Mouse (Mus musculus): Measurements from ENCODE around the gene St5. TPM values are rescaled to one million over a fixed set of nuclear protein-coding genes. Genes with fewer than 3 reads are reported as not detected.

Gene St5
- polyA plus RNA-seq, 1 experiment, result 28.6 TPM

DNA sequence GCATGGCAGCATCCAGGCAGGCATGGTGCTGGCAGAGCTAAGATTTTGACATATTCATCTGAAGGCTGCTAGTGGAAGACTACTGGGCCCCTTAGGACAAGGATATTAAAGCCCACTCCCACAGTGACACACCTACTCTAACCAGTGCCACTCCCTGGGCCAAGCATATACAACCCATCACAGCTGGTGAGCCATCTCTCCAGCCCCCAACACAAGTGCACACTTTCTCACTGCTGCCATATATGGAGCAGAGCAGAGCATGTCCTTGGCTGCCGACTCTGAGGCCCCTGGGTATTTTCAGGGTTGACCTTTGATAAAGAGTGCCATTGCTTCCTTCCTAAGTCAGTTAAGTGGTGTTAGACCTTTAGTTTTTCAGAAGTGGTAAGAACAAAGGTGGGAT, 6.7 kb upstream of the St5 start:
- no peaks in the 10 kb centered on the region for H3K79me3 ChIP-seq (ENCODE audit: low read depth)
- no peak overlapping the region for H3ac ChIP-seq (ENCODE audit: control insufficient read depth, insufficient read length, low read depth)
- H3K36me3 ChIP-seq (ENCODE audit: control insufficient read depth, insufficient read depth), result no peaks in the 10 kb centered on the region
- TF ChIP-seq USF1 (IDR thresholded peaks at IDR 0.05; ENCODE audit: low read depth), result no peak
- TF ChIP-seq FOSL1 (IDR thresholded peaks at IDR 0.05; ENCODE audit: insufficient read depth, low read length, poor library complexity, severe bottlenecking), result no peak
- no peak for TF ChIP-seq MYOD1 (IDR thresholded peaks at IDR 0.05; ENCODE audit: control insufficient read depth, insufficient read length, low read depth)
- TF ChIP-seq CEBPB (IDR thresholded peaks at IDR 0.05; ENCODE audit: low read depth), result no peak
- no peak for TF ChIP-seq MYOG (IDR thresholded peaks at IDR 0.05; ENCODE audit: control insufficient read depth, extremely low read depth, insufficient read length)
- no peak for TF ChIP-seq MAX (IDR thresholded peaks at IDR 0.05)
- no peak for TF ChIP-seq CTCF (IDR thresholded peaks at IDR 0.05; ENCODE audit: control insufficient read depth, insufficient read depth, insufficient read length)
- no peaks in the 10 kb centered on the region for H3K79me2 ChIP-seq (ENCODE audit: control insufficient read depth, insufficient read depth)
- H3K27me3 ChIP-seq (ENCODE audit: control insufficient read depth, insufficient read depth, insufficient read length), result no peaks in the 10 kb centered on the region
- no peak overlapping the region for H3K4me3 ChIP-seq (ENCODE audit: insufficient read depth, poor library complexity, severe bottlenecking)

GRCm38 (mm10) chr7:109708961-109709382, 5.6 kb upstream of the St5 start:
- no peak overlapping the region for H3ac ChIP-seq (ENCODE audit: control insufficient read depth, insufficient read length, low read depth)
- no peaks in the 10 kb centered on the region for H3K36me3 ChIP-seq (ENCODE audit: control insufficient read depth, insufficient read depth)
- TF ChIP-seq MYOG (IDR thresholded peaks at IDR 0.05; ENCODE audit: control insufficient read depth, extremely low read depth, insufficient read length) (no peak), MYOD1 (IDR thresholded peaks at IDR 0.05; ENCODE audit: control insufficient read depth, insufficient read length, low read depth) (peak; percentile 79), CTCF (IDR thresholded peaks at IDR 0.05; ENCODE audit: control insufficient read depth, insufficient read depth, insufficient read length) (no peak), FOSL1 (IDR thresholded peaks at IDR 0.05; ENCODE audit: insufficient read depth, low read length, poor library complexity, severe bottlenecking) (no peak), MAX (IDR thresholded peaks at IDR 0.05) (no peak)
- no peak overlapping the region for H3K4me3 ChIP-seq (ENCODE audit: insufficient read depth, poor library complexity, severe bottlenecking)
- no peaks in the 10 kb centered on the region for H3K27me3 ChIP-seq (ENCODE audit: control insufficient read depth, insufficient read depth, insufficient read length)
- no peaks in the 10 kb centered on the region for H3K79me2 ChIP-seq (ENCODE audit: control insufficient read depth, insufficient read depth)
- no peaks in the 10 kb centered on the region for H3K79me3 ChIP-seq (ENCODE audit: low read depth)

- Histone ChIP-seq H3K27me3 (ENCODE audit: control insufficient read depth, insufficient read depth, insufficient read length) (no peaks in the 10 kb centered on the region), H3K79me2 (ENCODE audit: control insufficient read depth, insufficient read depth) (no peaks in the 10 kb centered on the region), H3K36me3 (ENCODE audit: control insufficient read depth, insufficient read depth) (no peaks in the 10 kb centered on the region), H3K4me3 (ENCODE audit: insufficient read depth, poor library complexity, severe bottlenecking) (no peak overlapping the region), H3K79me3 (ENCODE audit: low read depth) (no peaks in the 10 kb centered on the region), H3ac (ENCODE audit: control insufficient read depth, insufficient read length, low read depth) (no peak overlapping the region)
- TF ChIP-seq CTCF (IDR thresholded peaks at IDR 0.05; ENCODE audit: control insufficient read depth, insufficient read depth, insufficient read length) (peak; percentile 23), MYOD1 (IDR thresholded peaks at IDR 0.05; ENCODE audit: control insufficient read depth, insufficient read length, low read depth) (peak; percentile 55), USF1 (IDR thresholded peaks at IDR 0.05; ENCODE audit: low read depth) (no peak)
These were observed 3.8 kb upstream of the St5 start for GRCm38 (mm10) chr7:109707023-109707785.

- no peaks in the 10 kb centered on the region for H3K36me3 ChIP-seq (ENCODE audit: control insufficient read depth, insufficient read depth)
- no peaks in the 10 kb centered on the region for H3K79me3 ChIP-seq (ENCODE audit: low read depth)
- H3K27me3 ChIP-seq (ENCODE audit: control insufficient read depth, insufficient read depth, insufficient read length), result no peaks in the 10 kb centered on the region
- no peak overlapping the region for H3ac ChIP-seq (ENCODE audit: control insufficient read depth, insufficient read length, low read depth)
- no peaks in the 10 kb centered on the region for H3K79me2 ChIP-seq (ENCODE audit: control insufficient read depth, insufficient read depth)
- TF ChIP-seq CTCF (IDR thresholded peaks at IDR 0.05; ENCODE audit: control insufficient read depth, insufficient read depth, insufficient read length) (no peak), MAX (IDR thresholded peaks at IDR 0.05) (no peak), USF1 (IDR thresholded peaks at IDR 0.05; ENCODE audit: low read depth) (no peak), MYOD1 (IDR thresholded peaks at IDR 0.05; ENCODE audit: control insufficient read depth, insufficient read length, low read depth) (no peak), FOSL1 (IDR thresholded peaks at IDR 0.05; ENCODE audit: insufficient read depth, low read length, poor library complexity, severe bottlenecking) (no peak), MYOG (IDR thresholded peaks at IDR 0.05; ENCODE audit: control insufficient read depth, extremely low read depth, insufficient read length) (no peak), CEBPB (IDR thresholded peaks at IDR 0.05; ENCODE audit: low read depth) (no peak)
- no peak overlapping the region for H3K4me3 ChIP-seq (ENCODE audit: insufficient read depth, poor library complexity, severe bottlenecking)
These were observed 1.1 kb upstream of the St5 start for GRCm38 (mm10) chr7:109704461-109704860.

GRCm38 (mm10) chr7:109704016-109704377, 592 bp upstream of the St5 start:
- no peaks in the 10 kb centered on the region for H3K36me3 ChIP-seq (ENCODE audit: control insufficient read depth, insufficient read depth)
- no peaks in the 10 kb centered on the region for H3K27me3 ChIP-seq (ENCODE audit: control insufficient read depth, insufficient read depth, insufficient read length)
- TF ChIP-seq MYOG (IDR thresholded peaks at IDR 0.05; ENCODE audit: control insufficient read depth, extremely low read depth, insufficient read length) (no peak), MAX (IDR thresholded peaks at IDR 0.05) (no peak), CTCF (IDR thresholded peaks at IDR 0.05; ENCODE audit: control insufficient read depth, insufficient read depth, insufficient read length) (no peak), USF1 (IDR thresholded peaks at IDR 0.05; ENCODE audit: low read depth) (no peak), MYOD1 (IDR thresholded peaks at IDR 0.05; ENCODE audit: control insufficient read depth, insufficient read length, low read depth) (no peak), FOSL1 (IDR thresholded peaks at IDR 0.05; ENCODE audit: insufficient read depth, low read length, poor library complexity, severe bottlenecking) (no peak)
- H3K4me3 ChIP-seq (ENCODE audit: insufficient read depth, poor library complexity, severe bottlenecking), result peak overlapping the region; percentile 11
- H3ac ChIP-seq (ENCODE audit: control insufficient read depth, insufficient read length, low read depth), result no peak overlapping the region
- H3K79me3 ChIP-seq (ENCODE audit: low read depth), result no peaks in the 10 kb centered on the region
- no peaks in the 10 kb centered on the region for H3K79me2 ChIP-seq (ENCODE audit: control insufficient read depth, insufficient read depth)

DNA sequence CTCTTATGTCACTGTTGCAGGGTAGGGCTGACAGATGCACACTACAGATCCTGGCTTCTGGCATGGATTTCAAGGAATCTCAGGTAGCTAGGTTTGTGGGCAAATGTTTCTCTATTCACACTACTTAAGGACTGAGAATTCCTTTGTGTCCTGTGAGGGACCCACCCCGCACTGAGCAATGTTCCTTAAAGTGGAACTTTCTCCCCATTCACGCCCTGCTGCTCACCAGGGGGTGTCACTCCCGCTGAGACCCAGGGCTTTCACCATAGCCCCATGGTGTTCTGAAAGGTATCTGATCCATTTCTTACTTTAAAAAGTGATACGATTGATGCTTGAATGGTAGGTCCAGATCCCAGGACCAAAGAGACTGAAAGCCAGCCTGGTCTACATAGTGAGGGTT, 684 bp downstream of the St5 start:
- Histone ChIP-seq H3K4me3 (ENCODE audit: insufficient read depth, poor library complexity, severe bottlenecking) (no peak overlapping the region), H3K36me3 (ENCODE audit: control insufficient read depth, insufficient read depth) (no peaks in the 10 kb centered on the region), H3K27me3 (ENCODE audit: control insufficient read depth, insufficient read depth, insufficient read length) (no peaks in the 10 kb centered on the region), H3K79me3 (ENCODE audit: low read depth) (no peaks in the 10 kb centered on the region), H3ac (ENCODE audit: control insufficient read depth, insufficient read length, low read depth) (no peak overlapping the region), H3K79me2 (ENCODE audit: control insufficient read depth, insufficient read depth) (no peaks in the 10 kb centered on the region)
- TF ChIP-seq MAX (IDR thresholded peaks at IDR 0.05) (no peak), MYOD1 (IDR thresholded peaks at IDR 0.05; ENCODE audit: control insufficient read depth, insufficient read length, low read depth) (no peak), CEBPB (IDR thresholded peaks at IDR 0.05; ENCODE audit: low read depth) (no peak), FOSL1 (IDR thresholded peaks at IDR 0.05; ENCODE audit: insufficient read depth, low read length, poor library complexity, severe bottlenecking) (no peak), CTCF (IDR thresholded peaks at IDR 0.05; ENCODE audit: control insufficient read depth, insufficient read depth, insufficient read length) (no peak), MYOG (IDR thresholded peaks at IDR 0.05; ENCODE audit: control insufficient read depth, extremely low read depth, insufficient read length) (no peak), USF1 (IDR thresholded peaks at IDR 0.05; ENCODE audit: low read depth) (no peak)
